ENCODE assay signal across 9 mouse cellular contexts in genomic region chr10:80156002-80156751, GRCm38 (mm10). TPM values are rescaled to one million over a fixed set of nuclear protein-coding genes. Genes with fewer than 3 reads are reported as not detected.
DNase-seq lines count a peak whose midpoint lies in the region; ATAC-seq and TF ChIP-seq lines count a peak whose summit lies in the region.
"Had no signal": no experiment of that assay in that cellular context is flagged by ENCODE, and none has a peak within 500 bp of the region (broad histone marks: within the 10 kb centered on the region; RNA-seq: fewer than 3 reads in every experiment).

No protein-coding gene starts in this region.

- no peak for TF ChIP-seq CTCF in kidney, adult 2 months (conservative IDR thresholded peaks at IDR 0.05; ENCODE audit: insufficient read depth, insufficient read length, low read depth, low read length)
- no peak for TF ChIP-seq CTCF in MEL (IDR thresholded peaks at IDR 0.05 in 2 of 3, conservative IDR thresholded peaks at IDR 0.05 in 1 of 3; ENCODE audit: control insufficient read depth in 1 of 3, insufficient read depth in 1 of 3, low read depth in 2 of 3, low read length in 3 of 3, poor library complexity in 1 of 3, severe bottlenecking in 1 of 3)
- no peak for TF ChIP-seq CTCF in forebrain, postnatal 0 days (IDR thresholded peaks at IDR 0.05; ENCODE audit: low read depth)

- 62% methylated on average over 29 of the region's 29 CpGs for WGBS in kidney, adult 2 months
- WGBS in forebrain, postnatal 0 days = 82% methylated on average over 29 of the region's 29 CpGs
- 87% methylated on average over 29 of the region's 29 CpGs for WGBS in midbrain, embryonic 11.5 days

- peak overlapping the region; percentile 59 for H3K27ac ChIP-seq in kidney, adult 2 months (ENCODE audit: insufficient read depth, low read depth, low read length)
- peak overlapping the region; percentile 60 for H3K27ac ChIP-seq in MEL (ENCODE audit: control insufficient read depth, low read depth, low read length)
- peak overlapping the region; percentile 87 for H3K27ac ChIP-seq in forebrain, postnatal 0 days (ENCODE audit: low read depth, low read length)
- H3K27ac ChIP-seq in midbrain, embryonic 11.5 days (ENCODE audit: low read depth, low read length) = 0 out of 2 replicates have a peak overlapping the region, but pooled peaks have one; percentile 32
- H3K27ac ChIP-seq: macrophage had no signal

- 0 out of 2 replicates have a peak overlapping the region, but pooled peaks have one; percentile 4 for H3K9ac ChIP-seq in MEL (ENCODE audit: control insufficient read depth, low read depth, low read length, poor library complexity, severe bottlenecking)
- no peak overlapping the region for H3K9ac ChIP-seq in forebrain, postnatal 0 days
- no peak overlapping the region for H3K9ac ChIP-seq in midbrain, embryonic 11.5 days (ENCODE audit: low read length)

- TF ChIP-seq EP300 in MEL (IDR thresholded peaks at IDR 0.05; ENCODE audit: low read depth in 1 of 2, low read length in 2 of 2) = no peak

- TF ChIP-seq RAD21 in MEL (IDR thresholded peaks at IDR 0.05; ENCODE audit: low read depth, low read length) = no peak

- H3K4me2 ChIP-seq in forebrain, postnatal 0 days (ENCODE audit: low read depth) = no peak overlapping the region
- H3K4me2 ChIP-seq in midbrain, embryonic 11.5 days = no peak overlapping the region

- no peak for ATAC-seq in forebrain, postnatal 0 days
- ATAC-seq in midbrain, embryonic 11.5 days (ENCODE audit: low FRiP score) = no peak
- ATAC-seq in cerebellum, adult (ENCODE audit: insufficient number of reproducible peaks, low FRiP score, low TSS enrichment) = no peak
- no peak for ATAC-seq in inflammation-experienced regulatory T-cells, adult 6 months

- no peak overlapping the region for H3K4me3 ChIP-seq in kidney, adult 2 months (ENCODE audit: insufficient read depth, low read depth, low read length)
- no peak overlapping the region for H3K4me3 ChIP-seq in MEL (ENCODE audit: control insufficient read depth in 1 of 2, insufficient read depth in 1 of 2, low read depth in 2 of 2, low read length in 2 of 2)
- no peak overlapping the region for H3K4me3 ChIP-seq in forebrain, postnatal 0 days (ENCODE audit: low read depth, low read length)
- H3K4me3 ChIP-seq in midbrain, embryonic 11.5 days (ENCODE audit: low read depth, low read length) = no peak overlapping the region

- no peak for TF ChIP-seq POLR2A in kidney, adult 2 months (IDR thresholded peaks at IDR 0.05; ENCODE audit: low read depth, low read length)
- no peak for TF ChIP-seq POLR2A in MEL (IDR thresholded peaks at IDR 0.05; ENCODE audit: control insufficient read depth in 1 of 2, insufficient read depth in 1 of 2, low read depth in 1 of 2, low read length in 2 of 2, poor library complexity in 1 of 2)

- peak; percentile 17 for DNase-seq in kidney, adult 2 months
- no peak for DNase-seq in kidney, postnatal 4 days
- peak; percentile 59 for DNase-seq in MEL (ENCODE audit: low read depth, low spot score)
- no peak for DNase-seq in forebrain, postnatal 0 days
- DNase-seq in midbrain, embryonic 11.5 days (ENCODE audit: low spot score, missing footprints) = no peak
- no peak for DNase-seq in lung, postnatal 36 days

- H3K9me3 ChIP-seq in MEL (replicated peaks; ENCODE audit: insufficient read depth, low read length) = no peaks in the 10 kb centered on the region
- no peaks in the 10 kb centered on the region for H3K9me3 ChIP-seq in forebrain, postnatal 0 days (ENCODE audit: low read length)
- H3K9me3 ChIP-seq in midbrain, embryonic 11.5 days (ENCODE audit: control insufficient read depth, low read length) = no peaks in the 10 kb centered on the region

- H3K27me3 ChIP-seq in kidney, adult 2 months (replicated peaks; ENCODE audit: control insufficient read depth, insufficient read depth, low read length) = no peaks in the 10 kb centered on the region
- H3K27me3 ChIP-seq in MEL (ENCODE audit: control insufficient read depth in 1 of 2, insufficient read depth in 2 of 2, low read length in 2 of 2) = no peaks in the 10 kb centered on the region
- no peaks in the 10 kb centered on the region for H3K27me3 ChIP-seq in forebrain, postnatal 0 days (ENCODE audit: insufficient read depth, low read length)
- no peaks in the 10 kb centered on the region for H3K27me3 ChIP-seq in midbrain, embryonic 11.5 days (ENCODE audit: control insufficient read depth, insufficient read depth, low read length)

- H3K4me1 ChIP-seq in kidney, adult 2 months (ENCODE audit: control insufficient read depth, insufficient read depth, low read length) = peaks cover 49% of the 10 kb centered on the region
- H3K4me1 ChIP-seq in MEL (ENCODE audit: control insufficient read depth in 1 of 2, insufficient read depth in 2 of 2, low read length in 2 of 2) = peaks cover 6 to 34% of the 10 kb centered on the region in 2 experiments; a peak in 3 of 4 replicates
- peaks cover 27% of the 10 kb centered on the region for H3K4me1 ChIP-seq in forebrain, postnatal 0 days (ENCODE audit: insufficient read depth)
- peaks cover 70% of the 10 kb centered on the region for H3K4me1 ChIP-seq in midbrain, embryonic 11.5 days (ENCODE audit: control insufficient read depth, insufficient read depth, low read length)

- peaks cover 18% of the 10 kb centered on the region for H3K36me3 ChIP-seq in kidney, adult 2 months (ENCODE audit: control insufficient read depth, insufficient read depth, low read length)
- peaks cover 0 to 25% of the 10 kb centered on the region in 2 experiments; a peak in 2 of 4 replicates for H3K36me3 ChIP-seq in MEL (ENCODE audit: control insufficient read depth in 1 of 2, insufficient read depth in 2 of 2, low read length in 2 of 2)
- H3K36me3 ChIP-seq in forebrain, postnatal 0 days (ENCODE audit: insufficient read depth) = peaks cover 50% of the 10 kb centered on the region
- H3K36me3 ChIP-seq in midbrain, embryonic 11.5 days (ENCODE audit: control insufficient read depth, insufficient read depth, low read length) = peaks cover 60% of the 10 kb centered on the region

- peaks cover 14% of the 10 kb centered on the region for H3K79me2 ChIP-seq in MEL (ENCODE audit: control insufficient read depth, insufficient read depth, low read length, poor library complexity)

TF ChIP-seq in MEL, 35 proteins besides CTCF, POLR2A, EP300 and RAD21 (continues in another document):
- TF ChIP-seq UBTF (IDR thresholded peaks at IDR 0.05; ENCODE audit: borderline replicate concordance, insufficient read depth, low read depth, low read length) = no peak

RNA-seq across cellular contexts. Expression of gene Midn, which starts 8.1 kb away (rescaled TPM):
- polyA plus RNA-seq in kidney, adult 2 months (2012; rRNA removed) = 65.6 and 67.0 TPM in 2 replicates
- total RNA-seq in MEL (2012; rRNA removed) = 8.1 and 8.3 TPM in 2 replicates
- polyA plus RNA-seq in MEL (2012; ENCODE audit: insufficient read depth in 1 of 2, insufficient read length in 2 of 2, low read depth in 1 of 2, low replicate concordance in 2 of 2, missing spikeins in 1 of 2) = 10 to 100 TPM in 1 of 2 experiments, not detected in 1; 26.7 TPM
- 91.5 and 120 TPM in 2 replicates for total RNA-seq in forebrain, postnatal 0 days (2014; rRNA removed)
- polyA plus RNA-seq in forebrain, postnatal 0 days (2015; fragmentation: Nextera tagmentation; extraction: Ambion mirVana) = 19.3 and 21.3 TPM in 2 replicates
- polyA plus RNA-seq in midbrain, embryonic 11.5 days (2014; fragmentation: Nextera tagmentation; extraction: Ambion mirVana) = 66.0 and 71.3 TPM in 2 replicates
- 1 to 10 TPM; 7.3 to 9.3 (median 7.5) TPM for polyA plus RNA-seq in inflammation-experienced regulatory T-cells, adult 6 months (2017; shearing (Covaris generic))

RNA-seq across cellular contexts. Expression of gene Cirbp, which starts 9.6 kb away (rescaled TPM):
- 86.7 and 87.8 TPM in 2 replicates for polyA plus RNA-seq in kidney, adult 2 months (2012; rRNA removed)
- total RNA-seq in MEL (2012; rRNA removed) = 21.2 and 27.2 TPM in 2 replicates
- polyA plus RNA-seq in MEL (2012; ENCODE audit: insufficient read depth in 1 of 2, insufficient read length in 2 of 2, low read depth in 1 of 2, low replicate concordance in 2 of 2, missing spikeins in 1 of 2) = 10 to 100 TPM in 1 of 2 experiments, not detected in 1; 56.6 TPM
- 345 and 424 TPM in 2 replicates for total RNA-seq in forebrain, postnatal 0 days (2014; rRNA removed)
- 834 and 838 TPM in 2 replicates for polyA plus RNA-seq in forebrain, postnatal 0 days (2015; fragmentation: Nextera tagmentation; extraction: Ambion mirVana)
- 81.5 and 87.1 TPM in 2 replicates for polyA plus RNA-seq in midbrain, embryonic 11.5 days (2014; fragmentation: Nextera tagmentation; extraction: Ambion mirVana)
- polyA plus RNA-seq in inflammation-experienced regulatory T-cells, adult 6 months (2017; shearing (Covaris generic)) = 100 to 1,000 TPM in 2 of 3 experiments, 10 to 100 TPM in 1; 84.2 to 255 (median 213) TPM

RNA-seq across cellular contexts. Expression of gene Cbarp, which starts 15.5 kb away (rescaled TPM):
- 8.1 and 8.7 TPM in 2 replicates for polyA plus RNA-seq in kidney, adult 2 months (2012; rRNA removed)
- total RNA-seq in MEL (2012; rRNA removed) = 4.8 and 6.8 TPM in 2 replicates
- polyA plus RNA-seq in MEL (2012; ENCODE audit: insufficient read depth in 1 of 2, insufficient read length in 2 of 2, low read depth in 1 of 2, low replicate concordance in 2 of 2, missing spikeins in 1 of 2) = 10 to 100 TPM in 1 of 2 experiments, not detected in 1; 19.3 TPM
- 114 and 151 TPM in 2 replicates for total RNA-seq in forebrain, postnatal 0 days (2014; rRNA removed)
- 57.5 and 68.2 TPM in 2 replicates for polyA plus RNA-seq in forebrain, postnatal 0 days (2015; fragmentation: Nextera tagmentation; extraction: Ambion mirVana)
- 11.1 and 11.8 TPM in 2 replicates for polyA plus RNA-seq in midbrain, embryonic 11.5 days (2014; fragmentation: Nextera tagmentation; extraction: Ambion mirVana)
- polyA plus RNA-seq in inflammation-experienced regulatory T-cells, adult 6 months (2017; shearing (Covaris generic)) = 1 to 10 TPM in 2 of 3 experiments, under 1 TPM in 1; 0.60 to 2.3 (median 1.3) TPM

RNA-seq across cellular contexts. Expression of gene 1600002K03Rik, which starts 16.6 kb away (rescaled TPM):
- polyA plus RNA-seq in kidney, adult 2 months (2012; rRNA removed) = 7.9 and 11.2 TPM in 2 replicates
- 16.9 and 17.7 TPM in 2 replicates for total RNA-seq in MEL (2012; rRNA removed)
- 10 to 100 TPM in 1 of 2 experiments, not detected in 1; 11.4 TPM for polyA plus RNA-seq in MEL (2012; ENCODE audit: insufficient read depth in 1 of 2, insufficient read length in 2 of 2, low read depth in 1 of 2, low replicate concordance in 2 of 2, missing spikeins in 1 of 2)
- total RNA-seq in forebrain, postnatal 0 days (2014; rRNA removed) = 4.2 and 5.0 TPM in 2 replicates
- 5.0 and 6.0 TPM in 2 replicates for polyA plus RNA-seq in forebrain, postnatal 0 days (2015; fragmentation: Nextera tagmentation; extraction: Ambion mirVana)
- 8.0 and 8.7 TPM in 2 replicates for polyA plus RNA-seq in midbrain, embryonic 11.5 days (2014; fragmentation: Nextera tagmentation; extraction: Ambion mirVana)
- 10 to 100 TPM; 17.9 to 28.4 (median 20.5) TPM for polyA plus RNA-seq in inflammation-experienced regulatory T-cells, adult 6 months (2017; shearing (Covaris generic))

RNA-seq across cellular contexts. Expression of gene Atp5d, which starts 17.7 kb away (rescaled TPM):
- 1,948 and 2,036 TPM in 2 replicates for polyA plus RNA-seq in kidney, adult 2 months (2012; rRNA removed)
- total RNA-seq in MEL (2012; rRNA removed) = 308 and 324 TPM in 2 replicates
- polyA plus RNA-seq in MEL (2012; ENCODE audit: insufficient read depth in 1 of 2, insufficient read length in 2 of 2, low read depth in 1 of 2, low replicate concordance in 2 of 2, missing spikeins in 1 of 2) = 100 to 1,000 TPM; 300 to 657 TPM
- 154 and 193 TPM in 2 replicates for total RNA-seq in forebrain, postnatal 0 days (2014; rRNA removed)
- 633 and 650 TPM in 2 replicates for polyA plus RNA-seq in forebrain, postnatal 0 days (2015; fragmentation: Nextera tagmentation; extraction: Ambion mirVana)
- 329 and 355 TPM in 2 replicates for polyA plus RNA-seq in midbrain, embryonic 11.5 days (2014; fragmentation: Nextera tagmentation; extraction: Ambion mirVana)
- polyA plus RNA-seq in inflammation-experienced regulatory T-cells, adult 6 months (2017; shearing (Covaris generic)) = 100 to 1,000 TPM; 297 to 357 (median 299) TPM

Comparison
In these comparisons a context has a peak if more than half of its experiments do, and no peak if none do; other contexts are left out.
1. DNase-seq: peak in kidney, adult 2 months (single experiment) and MEL (single experiment); none in kidney, postnatal 4 days (0 of 2), forebrain, postnatal 0 days (single experiment), midbrain, embryonic 11.5 days (single experiment) and lung, postnatal 36 days (single experiment).
2. H3K27ac ChIP-seq: peak in every context shown above with its lines; median percentile 87 in forebrain, postnatal 0 days; 60 in MEL; 59 in kidney, adult 2 months; 32 in midbrain, embryonic 11.5 days.